Mouse (Mus musculus): ENCODE data around the gene Lrpprc.

DNA sequence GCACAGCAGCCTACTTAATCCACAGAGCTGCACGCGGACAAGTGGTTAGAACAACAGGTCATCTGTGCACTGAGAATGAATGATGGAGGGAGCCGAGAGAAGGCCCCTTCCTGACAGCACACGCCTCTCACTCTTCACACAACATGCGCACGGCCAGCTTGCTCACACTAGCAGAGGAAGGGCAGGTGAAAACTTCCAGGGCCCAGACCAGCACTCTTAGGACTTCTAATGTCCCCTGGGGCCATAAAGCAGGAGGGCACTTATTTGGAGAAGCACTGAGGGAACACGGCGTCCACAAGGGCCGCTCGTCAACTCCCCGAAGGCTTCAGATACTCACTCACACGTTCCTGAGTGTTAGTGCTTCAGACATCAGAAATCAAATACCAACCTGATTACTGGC, 59.2 kb downstream of the Lrpprc start:
- TF ChIP-seq ZNF384 (IDR thresholded peaks at IDR 0.05; ENCODE audit: low read depth, low read length) = no peak
- no peak for TF ChIP-seq HCFC1 (IDR thresholded peaks at IDR 0.05; ENCODE audit: borderline replicate concordance, insufficient read depth, low read length)
- TF ChIP-seq ZC3H11A (IDR thresholded peaks at IDR 0.05; ENCODE audit: borderline replicate concordance, low read depth, low read length) = no peak
- TF ChIP-seq CHD2 (IDR thresholded peaks at IDR 0.05; ENCODE audit: low read depth, low read length) = no peak

All from ES-E14 (cell line).